Mouse (Mus musculus): ENCODE results near the gene Bcl2l1. TPM values are rescaled to one million over a fixed set of nuclear protein-coding genes. Genes with fewer than 3 reads are reported as not detected.
A peak's percentile ranks its signal among the peaks of the same experiment; 100 is the strongest.

Gene Bcl2l1
- polyA plus RNA-seq, 1 experiment from 2014 or later, result 120 TPM

- no peak overlapping the region for H3K27ac ChIP-seq (ENCODE audit: low read length)
- peaks cover 6% of the 10 kb centered on the region; the same call in 1 of the 2 replicates for H3K4me1 ChIP-seq (replicated peaks; ENCODE audit: control insufficient read depth, insufficient read depth, low read length)
- WGBS, result 83% methylated on average over 1 of the region's 1 CpGs
- no peaks in the 10 kb centered on the region for H3K9me3 ChIP-seq (ENCODE audit: control insufficient read depth, low read length)
- no peak overlapping the region for H3K4me3 ChIP-seq (ENCODE audit: low read length)
- no peak overlapping the region for H3K9ac ChIP-seq (ENCODE audit: low read length)
- 0 out of 2 replicates have a peak, but pooled peaks cover 2% of the 10 kb centered on the region for H3K36me3 ChIP-seq (ENCODE audit: control insufficient read depth, insufficient read depth, low read length)
- H3K4me2 ChIP-seq (ENCODE audit: low read depth, low read length), result no peak overlapping the region
- ATAC-seq (ENCODE audit: low read depth), result no peak
- no peaks in the 10 kb centered on the region for H3K27me3 ChIP-seq (ENCODE audit: control insufficient read depth, insufficient read depth, low read depth, low read length)
Observed at GRCm38 (mm10) chr2:152797589-152797988, 33.9 kb downstream of the Bcl2l1 start.

- Histone ChIP-seq H3K4me1 (replicated peaks; ENCODE audit: control insufficient read depth, insufficient read depth, low read length) (peaks cover 26% of the 10 kb centered on the region), H3K27ac (ENCODE audit: low read length) (no peak overlapping the region), H3K36me3 (ENCODE audit: control insufficient read depth, insufficient read depth, low read length) (0 out of 2 replicates have a peak, but pooled peaks cover 2% of the 10 kb centered on the region), H3K27me3 (ENCODE audit: control insufficient read depth, insufficient read depth, low read depth, low read length) (no peaks in the 10 kb centered on the region), H3K4me3 (ENCODE audit: low read length) (no peak overlapping the region), H3K9me3 (ENCODE audit: control insufficient read depth, low read length) (no peaks in the 10 kb centered on the region), H3K4me2 (ENCODE audit: low read depth, low read length) (no peak overlapping the region), H3K9ac (ENCODE audit: low read length) (no peak overlapping the region)
- no peak for ATAC-seq (ENCODE audit: low read depth)
- WGBS, result 73% methylated on average over 9 of the region's 9 CpGs
Observed at GRCm38 (mm10) chr2:152794281-152794827, 37.2 kb downstream of the Bcl2l1 start.

- Histone ChIP-seq H3K27ac (ENCODE audit: low read length) (no peak overlapping the region), H3K9me3 (ENCODE audit: control insufficient read depth, low read length) (no peaks in the 10 kb centered on the region), H3K36me3 (ENCODE audit: control insufficient read depth, insufficient read depth, low read length) (0 out of 2 replicates have a peak, but pooled peaks cover 2% of the 10 kb centered on the region), H3K4me3 (ENCODE audit: low read length) (no peak overlapping the region), H3K27me3 (ENCODE audit: control insufficient read depth, insufficient read depth, low read depth, low read length) (no peaks in the 10 kb centered on the region), H3K4me2 (ENCODE audit: low read depth, low read length) (no peak overlapping the region), H3K9ac (ENCODE audit: low read length) (no peak overlapping the region), H3K4me1 (replicated peaks; ENCODE audit: control insufficient read depth, insufficient read depth, low read length) (peaks cover 35% of the 10 kb centered on the region)
- WGBS, result 76% methylated on average over 5 of the region's 5 CpGs
- ATAC-seq (ENCODE audit: low read depth), result no peak
Observed at GRCm38 (mm10) chr2:152793381-152793780, 38.1 kb downstream of the Bcl2l1 start.

GRCm38 (mm10) chr2:152792461-152792860 is 39.1 kb downstream of the Bcl2l1 start:
- no peaks in the 10 kb centered on the region for H3K27me3 ChIP-seq (ENCODE audit: control insufficient read depth, insufficient read depth, low read depth, low read length)
- 23% methylated on average over 2 of the region's 2 CpGs for WGBS
- H3K4me1 ChIP-seq (replicated peaks; ENCODE audit: control insufficient read depth, insufficient read depth, low read length), result peaks cover 39% of the 10 kb centered on the region
- peak; percentile 44; the same call in 1 of the 2 replicates for ATAC-seq (ENCODE audit: low read depth)
- H3K9me3 ChIP-seq (ENCODE audit: control insufficient read depth, low read length), result no peaks in the 10 kb centered on the region
- peak overlapping the region; percentile 3; the same call in 1 of the 2 replicates for H3K27ac ChIP-seq (ENCODE audit: low read length)
- H3K36me3 ChIP-seq (ENCODE audit: control insufficient read depth, insufficient read depth, low read length), result 0 out of 2 replicates have a peak, but pooled peaks cover 2% of the 10 kb centered on the region
- H3K9ac ChIP-seq (ENCODE audit: low read length), result no peak overlapping the region
- H3K4me3 ChIP-seq (ENCODE audit: low read length), result no peak overlapping the region
- H3K4me2 ChIP-seq (ENCODE audit: low read depth, low read length), result no peak overlapping the region

- WGBS, result 11% methylated on average over 4 of the region's 4 CpGs
- Histone ChIP-seq H3K4me1 (replicated peaks; ENCODE audit: control insufficient read depth, insufficient read depth, low read length) (peaks cover 56% of the 10 kb centered on the region), H3K27ac (ENCODE audit: low read length) (peak overlapping the region; percentile 87), H3K4me3 (ENCODE audit: low read length) (no peak overlapping the region), H3K4me2 (ENCODE audit: low read depth, low read length) (peak overlapping the region; percentile 12; the same call in 1 of the 2 replicates), H3K9me3 (ENCODE audit: control insufficient read depth, low read length) (no peaks in the 10 kb centered on the region), H3K9ac (ENCODE audit: low read length) (peak overlapping the region; percentile 33), H3K27me3 (ENCODE audit: control insufficient read depth, insufficient read depth, low read depth, low read length) (no peaks in the 10 kb centered on the region), H3K36me3 (ENCODE audit: control insufficient read depth, insufficient read depth, low read length) (no peaks in the 10 kb centered on the region)
- ATAC-seq (ENCODE audit: low read depth), result peak; percentile 31; the same call in 1 of the 2 replicates
Observed at GRCm38 (mm10) chr2:152789591-152789999, 41.9 kb downstream of the Bcl2l1 start.

- peak overlapping the region; percentile 12 for H3K4me2 ChIP-seq (ENCODE audit: low read depth, low read length)
- peak; percentile 32 for ATAC-seq (ENCODE audit: low read depth)
- no peaks in the 10 kb centered on the region for H3K36me3 ChIP-seq (ENCODE audit: control insufficient read depth, insufficient read depth, low read length)
- H3K9ac ChIP-seq (ENCODE audit: low read length), result peak overlapping the region; percentile 33
- peak overlapping the region; percentile 87 for H3K27ac ChIP-seq (ENCODE audit: low read length)
- peaks cover 57% of the 10 kb centered on the region for H3K4me1 ChIP-seq (replicated peaks; ENCODE audit: control insufficient read depth, insufficient read depth, low read length)
- no peak overlapping the region for H3K4me3 ChIP-seq (ENCODE audit: low read length)
- 30% methylated on average over 6 of the region's 6 CpGs for WGBS
- H3K27me3 ChIP-seq (ENCODE audit: control insufficient read depth, insufficient read depth, low read depth, low read length), result no peaks in the 10 kb centered on the region
- no peaks in the 10 kb centered on the region for H3K9me3 ChIP-seq (ENCODE audit: control insufficient read depth, low read length)
Observed at GRCm38 (mm10) chr2:152788892-152789421, 42.6 kb downstream of the Bcl2l1 start.

GRCm38 (mm10) chr2:152787543-152787942 is 44.0 kb downstream of the Bcl2l1 start:
- no peaks in the 10 kb centered on the region for H3K9me3 ChIP-seq (ENCODE audit: control insufficient read depth, low read length)
- WGBS, result 89% methylated on average over 6 of the region's 6 CpGs
- no peaks in the 10 kb centered on the region for H3K27me3 ChIP-seq (ENCODE audit: control insufficient read depth, insufficient read depth, low read depth, low read length)
- no peak overlapping the region for H3K4me2 ChIP-seq (ENCODE audit: low read depth, low read length)
- no peak overlapping the region for H3K4me3 ChIP-seq (ENCODE audit: low read length)
- no peak overlapping the region for H3K27ac ChIP-seq (ENCODE audit: low read length)
- H3K36me3 ChIP-seq (ENCODE audit: control insufficient read depth, insufficient read depth, low read length), result no peaks in the 10 kb centered on the region
- no peak overlapping the region for H3K9ac ChIP-seq (ENCODE audit: low read length)
- peaks cover 50% of the 10 kb centered on the region for H3K4me1 ChIP-seq (replicated peaks; ENCODE audit: control insufficient read depth, insufficient read depth, low read length)
- no peak for ATAC-seq (ENCODE audit: low read depth)

- Histone ChIP-seq H3K36me3 (ENCODE audit: control insufficient read depth, insufficient read depth, low read length) (no peaks in the 10 kb centered on the region), H3K9ac (ENCODE audit: low read length) (no peak overlapping the region), H3K4me2 (ENCODE audit: low read depth, low read length) (no peak overlapping the region), H3K27me3 (ENCODE audit: control insufficient read depth, insufficient read depth, low read depth, low read length) (no peaks in the 10 kb centered on the region), H3K27ac (ENCODE audit: low read length) (no peak overlapping the region), H3K4me3 (ENCODE audit: low read length) (no peak overlapping the region), H3K4me1 (replicated peaks; ENCODE audit: control insufficient read depth, insufficient read depth, low read length) (peaks cover 46% of the 10 kb centered on the region), H3K9me3 (ENCODE audit: control insufficient read depth, low read length) (no peaks in the 10 kb centered on the region)
- ATAC-seq (ENCODE audit: low read depth), result no peak
- WGBS, result 90% methylated on average over 2 of the region's 2 CpGs
Observed at GRCm38 (mm10) chr2:152787136-152787535, 44.4 kb downstream of the Bcl2l1 start.

GRCm38 (mm10) chr2:152785446-152786350 is 45.8 kb downstream of the Bcl2l1 start:
- Histone ChIP-seq H3K36me3 (ENCODE audit: control insufficient read depth, insufficient read depth, low read length) (peaks cover 2% of the 10 kb centered on the region), H3K27me3 (ENCODE audit: control insufficient read depth, insufficient read depth, low read depth, low read length) (no peaks in the 10 kb centered on the region), H3K4me3 (ENCODE audit: low read length) (peak overlapping the region; percentile 7; the same call in 1 of the 2 replicates), H3K27ac (ENCODE audit: low read length) (peak overlapping the region; percentile 94), H3K9ac (ENCODE audit: low read length) (peak overlapping the region; percentile 61), H3K4me2 (ENCODE audit: low read depth, low read length) (peak overlapping the region; percentile 22), H3K9me3 (ENCODE audit: control insufficient read depth, low read length) (no peaks in the 10 kb centered on the region), H3K4me1 (replicated peaks; ENCODE audit: control insufficient read depth, insufficient read depth, low read length) (peaks cover 48% of the 10 kb centered on the region)
- ATAC-seq (ENCODE audit: low read depth), result peak; percentile 77
- WGBS, result 10% methylated on average over 18 of the region's 18 CpGs
